Mouse (Mus musculus): ENCODE results near the gene Ermp1.

DNA sequence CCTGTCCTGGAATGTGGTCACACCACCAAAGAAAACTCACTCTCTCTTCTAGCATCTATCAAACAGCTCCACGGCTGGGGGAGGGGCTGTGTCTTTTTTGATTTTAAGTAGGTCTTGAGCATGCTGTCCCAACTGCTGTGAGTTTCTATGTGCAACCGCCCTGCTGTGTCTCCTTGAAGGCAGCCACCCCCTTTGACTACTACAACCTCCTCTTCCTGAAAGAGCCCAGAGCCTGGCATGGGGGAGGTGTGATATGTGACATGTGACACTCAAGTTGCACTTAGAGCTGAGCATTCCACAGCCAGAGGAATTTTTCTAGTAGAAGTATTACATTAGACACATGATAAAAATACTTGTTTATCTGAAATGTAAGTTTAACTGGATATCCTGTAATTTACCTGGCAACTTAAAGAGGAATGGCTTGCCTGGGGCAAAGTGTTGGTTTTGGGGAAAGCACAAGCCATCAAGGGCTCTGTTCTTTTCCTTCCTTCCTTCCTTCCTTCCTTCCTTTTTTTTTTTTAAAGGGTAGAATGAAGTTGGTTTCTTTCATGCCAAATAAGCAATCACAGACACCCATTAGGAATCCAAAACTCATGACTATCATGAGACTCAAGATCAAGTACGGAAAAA lies 49.1 kb upstream of the Ermp1 start, which contains the start of gene Mlana:
- no peak for TF ChIP-seq CTCF (IDR thresholded peaks at IDR 0.05; ENCODE audit: borderline replicate concordance, insufficient read depth, low read depth, low read length)
- no peak for TF ChIP-seq POLR2A (IDR thresholded peaks at IDR 0.05; ENCODE audit: borderline replicate concordance, insufficient read depth, low read length)
